Mouse (Mus musculus): Measurements from ENCODE around the gene Cdh1.
A peak's percentile ranks its signal among the peaks of the same experiment; 100 is the strongest.
"Not testable (repeated sequence)": the region's sequence is repeated elsewhere in the genome, so short reads cannot be mapped to it uniquely, and the experiment has no call there.

The Cdh1 gene

GRCm38 (mm10) chr8:106595623-106596022 lies 7.5 kb upstream of the Cdh1 start:
- DNase-seq: not testable (repeated sequence)

- no peak for DNase-seq
These were observed 6.1 kb upstream of the Cdh1 start for GRCm38 (mm10) chr8:106597067-106597466.

- DNase-seq: no peak
These were observed 3.7 kb upstream of the Cdh1 start for GRCm38 (mm10) chr8:106599265-106599979.

- no peak for DNase-seq
These were observed 782 bp downstream of the Cdh1 start for GRCm38 (mm10) chr8:106603933-106604332.

GRCm38 (mm10) chr8:106605657-106606056 lies 2.5 kb downstream of the Cdh1 start:
- DNase-seq: no peak

- DNase-seq: no peak
These were observed 3.0 kb downstream of the Cdh1 start for GRCm38 (mm10) chr8:106606121-106606520.

- no peak for DNase-seq
These were observed 3.5 kb downstream of the Cdh1 start for GRCm38 (mm10) chr8:106606601-106607145.

GRCm38 (mm10) chr8:106607783-106608182 lies 4.6 kb downstream of the Cdh1 start:
- DNase-seq: not testable (repeated sequence)

GRCm38 (mm10) chr8:106608425-106608824 lies 5.3 kb downstream of the Cdh1 start:
- DNase-seq: no peak

- no peak for DNase-seq
These were observed 6.1 kb downstream of the Cdh1 start for GRCm38 (mm10) chr8:106609076-106609903.

- peak; percentile 57 for DNase-seq
These were observed 7.9 kb downstream of the Cdh1 start for GRCm38 (mm10) chr8:106610958-106611640.

- no peak for DNase-seq
These were observed 8.9 kb downstream of the Cdh1 start for GRCm38 (mm10) chr8:106612047-106612446.

GRCm38 (mm10) chr8:106614704-106615103 lies 11.6 kb downstream of the Cdh1 start:
- peak; percentile 80 for DNase-seq

GRCm38 (mm10) chr8:106615661-106616299 lies 12.6 kb downstream of the Cdh1 start:
- peak; percentile 74 for DNase-seq

- no peak for DNase-seq
These were observed 13.5 kb downstream of the Cdh1 start for GRCm38 (mm10) chr8:106616679-106617078.

- DNase-seq: no peak
These were observed 14.0 kb downstream of the Cdh1 start for GRCm38 (mm10) chr8:106617196-106617595.

GRCm38 (mm10) chr8:106617865-106618264 lies 14.7 kb downstream of the Cdh1 start:
- DNase-seq: no peak

- no peak for DNase-seq
These were observed 15.2 kb downstream of the Cdh1 start for GRCm38 (mm10) chr8:106618324-106618723.

GRCm38 (mm10) chr8:106619549-106620245 lies 16.5 kb downstream of the Cdh1 start:
- DNase-seq: peak; percentile 86

- DNase-seq: peak; percentile 70
These were observed 17.3 kb downstream of the Cdh1 start for GRCm38 (mm10) chr8:106620488-106620887.

GRCm38 (mm10) chr8:106623016-106623415 lies 19.9 kb downstream of the Cdh1 start:
- DNase-seq: peak; percentile 80

GRCm38 (mm10) chr8:106623451-106623850 lies 20.3 kb downstream of the Cdh1 start:
- peak; percentile 52 for DNase-seq
